Mouse (Mus musculus) MEL-GATA-1-ER (cell line): ENCODE measurements around the gene Immp2l.

Experiments
- DNase-seq: peaks from one replicate; pipeline ENCODE4 v3.0.0-alpha.2; 2012; ENCODE audit warnings: low read depth; ENCODE audit errors: extremely low read depth

Immp2l gene

GRCm38 (mm10) chr12:41949841-41950241 is 926.0 kb downstream of the Immp2l start:
- DNase-seq = no peak

DNA sequence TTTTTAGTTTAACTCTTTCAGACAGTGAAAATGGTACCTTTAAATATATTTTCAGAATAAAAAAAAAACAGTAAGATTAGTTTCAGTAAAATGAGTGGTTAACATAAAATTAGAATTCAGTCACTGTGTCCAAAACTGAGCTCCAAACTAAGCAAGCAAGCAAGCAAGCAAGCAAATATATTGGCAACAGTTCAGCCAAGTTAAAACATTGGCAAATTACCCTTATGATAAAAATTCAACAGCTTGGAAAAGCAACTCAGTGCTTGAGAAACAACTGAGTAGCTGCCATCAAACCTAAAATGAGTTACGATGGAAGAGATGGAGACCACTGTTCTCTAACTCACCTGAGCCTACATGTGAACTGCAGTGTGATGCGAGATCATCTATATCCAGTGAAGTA is 926.8 kb downstream of the Immp2l start:
- DNase-seq = no peak

DNA sequence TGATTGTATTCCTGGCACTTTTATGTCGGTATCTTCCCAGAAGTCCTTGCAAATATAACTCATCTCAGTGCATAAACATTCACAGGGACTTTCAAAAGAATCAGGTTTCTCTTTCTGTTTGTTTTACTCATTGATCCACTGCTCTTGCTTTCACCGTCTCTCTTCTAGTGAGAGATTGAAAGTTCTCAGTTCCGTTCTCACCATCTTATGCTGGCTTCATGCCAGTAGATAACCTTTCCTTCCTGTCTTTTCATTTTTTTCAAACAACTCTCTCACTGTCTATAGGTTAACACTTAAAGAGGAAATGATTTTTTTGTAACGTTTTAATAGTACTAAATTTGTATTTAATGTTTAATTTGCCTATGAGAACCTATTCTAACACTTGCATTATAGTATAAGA is 937.1 kb downstream of the Immp2l start:
- no peak for DNase-seq

- DNase-seq = no peak
Measured at GRCm38 (mm10) chr12:41991408-41991807, 967.5 kb downstream of the Immp2l start.
